Mouse (Mus musculus): ENCODE measurements at regions not wholly inside any gene's neighbourhood (a gene's known extent, or its start where the extent isn't known, plus 50 kb on each side); places are given as distances from the start of the nearest gene placed in this dataset.
"Not testable (repeated sequence)": the region's sequence is repeated elsewhere in the genome, so short reads cannot be mapped to it uniquely, and the experiment has no call there.

GRCm38 (mm10) chr6:67839486-67839885 is 303.9 kb upstream of the Tacstd2 start:
- not testable (repeated sequence) for H3K36me3 ChIP-seq (ENCODE audit: insufficient read depth, low read length); H3K27me3 ChIP-seq (ENCODE audit: insufficient read depth, low read length); H3K9ac ChIP-seq (replicated peaks; ENCODE audit: low read length); H3K4me2 ChIP-seq (replicated peaks; ENCODE audit: low read depth, low read length); H3K27ac ChIP-seq (ENCODE audit: low read length); H3K4me3 ChIP-seq (ENCODE audit: low read length); H3K4me1 ChIP-seq (ENCODE audit: insufficient read depth, low read length); ATAC-seq (ENCODE audit: low FRiP score, low TSS enrichment); H3K9me3 ChIP-seq (ENCODE audit: low read length)
- 78% methylated on average over 1 of the region's 1 CpGs for WGBS

- whole genome bisulfite sequencing = 14% methylated on average over 3 of the region's 3 CpGs
- H3K36me3 ChIP-seq (ENCODE audit: insufficient read depth, low read length); H3K9me3 ChIP-seq (ENCODE audit: low read length); H3K4me3 ChIP-seq (ENCODE audit: low read length); ATAC-seq (ENCODE audit: low FRiP score, low TSS enrichment); H3K4me1 ChIP-seq (ENCODE audit: insufficient read depth, low read length); H3K27ac ChIP-seq (ENCODE audit: low read length); H3K27me3 ChIP-seq (ENCODE audit: insufficient read depth, low read length); H3K4me2 ChIP-seq (replicated peaks; ENCODE audit: low read depth, low read length); H3K9ac ChIP-seq (replicated peaks; ENCODE audit: low read length): not testable (repeated sequence)
These were observed 276.9 kb upstream of the Tacstd2 start for GRCm38 (mm10) chr6:67812478-67812877.

GRCm38 (mm10) chr6:67791393-67791792 is 255.8 kb upstream of the Tacstd2 start:
- H3K4me1 ChIP-seq (ENCODE audit: insufficient read depth, low read length) = no peaks in the 10 kb centered on the region
- no peaks in the 10 kb centered on the region for H3K36me3 ChIP-seq (ENCODE audit: insufficient read depth, low read length)
- H3K4me2 ChIP-seq (replicated peaks; ENCODE audit: low read depth, low read length) = no peak overlapping the region
- no peak overlapping the region for H3K4me3 ChIP-seq (ENCODE audit: low read length)
- no peaks in the 10 kb centered on the region for H3K9me3 ChIP-seq (ENCODE audit: low read length)
- H3K9ac ChIP-seq (replicated peaks; ENCODE audit: low read length) = no peak overlapping the region
- ATAC-seq (ENCODE audit: low FRiP score, low TSS enrichment) = no peak
- H3K27ac ChIP-seq (ENCODE audit: low read length) = no peak overlapping the region
- H3K27me3 ChIP-seq (ENCODE audit: insufficient read depth, low read length) = no peaks in the 10 kb centered on the region

GRCm38 (mm10) chr6:67790742-67791141 is 255.1 kb upstream of the Tacstd2 start:
- Histone ChIP-seq H3K4me1 (ENCODE audit: insufficient read depth, low read length) (no peaks in the 10 kb centered on the region), H3K9me3 (ENCODE audit: low read length) (no peaks in the 10 kb centered on the region), H3K4me2 (replicated peaks; ENCODE audit: low read depth, low read length) (no peak overlapping the region), H3K9ac (replicated peaks; ENCODE audit: low read length) (no peak overlapping the region), H3K4me3 (ENCODE audit: low read length) (no peak overlapping the region), H3K36me3 (ENCODE audit: insufficient read depth, low read length) (no peaks in the 10 kb centered on the region), H3K27ac (ENCODE audit: low read length) (no peak overlapping the region), H3K27me3 (ENCODE audit: insufficient read depth, low read length) (no peaks in the 10 kb centered on the region)
- 89% methylated on average over 1 of the region's 1 CpGs for WGBS
- ATAC-seq (ENCODE audit: low FRiP score, low TSS enrichment) = no peak

- Histone ChIP-seq H3K27ac (ENCODE audit: low read length) (no peak overlapping the region), H3K4me1 (ENCODE audit: insufficient read depth, low read length) (no peaks in the 10 kb centered on the region), H3K36me3 (ENCODE audit: insufficient read depth, low read length) (no peaks in the 10 kb centered on the region), H3K9ac (replicated peaks; ENCODE audit: low read length) (no peak overlapping the region), H3K4me2 (replicated peaks; ENCODE audit: low read depth, low read length) (no peak overlapping the region), H3K27me3 (ENCODE audit: insufficient read depth, low read length) (no peaks in the 10 kb centered on the region), H3K4me3 (ENCODE audit: low read length) (no peak overlapping the region), H3K9me3 (ENCODE audit: low read length) (no peaks in the 10 kb centered on the region)
- WGBS = 77% methylated on average over 7 of the region's 7 CpGs
- no peak for ATAC-seq (ENCODE audit: low FRiP score, low TSS enrichment)
These were observed 251.6 kb upstream of the Tacstd2 start for GRCm38 (mm10) chr6:67787091-67787765.

- ATAC-seq (ENCODE audit: low FRiP score, low TSS enrichment) = no peak
- Histone ChIP-seq H3K4me3 (ENCODE audit: low read length) (no peak overlapping the region), H3K4me1 (ENCODE audit: insufficient read depth, low read length) (no peaks in the 10 kb centered on the region), H3K27me3 (ENCODE audit: insufficient read depth, low read length) (no peaks in the 10 kb centered on the region), H3K27ac (ENCODE audit: low read length) (no peak overlapping the region), H3K4me2 (replicated peaks; ENCODE audit: low read depth, low read length) (no peak overlapping the region), H3K36me3 (ENCODE audit: insufficient read depth, low read length) (no peaks in the 10 kb centered on the region), H3K9ac (replicated peaks; ENCODE audit: low read length) (no peak overlapping the region), H3K9me3 (ENCODE audit: low read length) (no peaks in the 10 kb centered on the region)
- WGBS = 89% methylated on average over 4 of the region's 4 CpGs
These were observed 243.3 kb upstream of the Tacstd2 start for GRCm38 (mm10) chr6:67778883-67779282.

- not testable (repeated sequence) for H3K9me3 ChIP-seq (ENCODE audit: low read length); ATAC-seq (ENCODE audit: low FRiP score, low TSS enrichment); H3K9ac ChIP-seq (replicated peaks; ENCODE audit: low read length); H3K4me1 ChIP-seq (ENCODE audit: insufficient read depth, low read length); H3K4me2 ChIP-seq (replicated peaks; ENCODE audit: low read depth, low read length); H3K27ac ChIP-seq (ENCODE audit: low read length); H3K27me3 ChIP-seq (ENCODE audit: insufficient read depth, low read length); H3K36me3 ChIP-seq (ENCODE audit: insufficient read depth, low read length); H3K4me3 ChIP-seq (ENCODE audit: low read length)
- 86% methylated on average over 1 of the region's 1 CpGs for WGBS
These were observed 218.5 kb upstream of the Tacstd2 start for GRCm38 (mm10) chr6:67754102-67754501.

GRCm38 (mm10) chr6:67725611-67726010 is 190.0 kb upstream of the Tacstd2 start:
- Histone ChIP-seq H3K4me3 (ENCODE audit: low read length) (no peak overlapping the region), H3K9ac (replicated peaks; ENCODE audit: low read length) (no peak overlapping the region), H3K27me3 (ENCODE audit: insufficient read depth, low read length) (no peaks in the 10 kb centered on the region), H3K9me3 (ENCODE audit: low read length) (no peaks in the 10 kb centered on the region), H3K4me1 (ENCODE audit: insufficient read depth, low read length) (no peaks in the 10 kb centered on the region), H3K27ac (ENCODE audit: low read length) (no peak overlapping the region), H3K36me3 (ENCODE audit: insufficient read depth, low read length) (no peaks in the 10 kb centered on the region), H3K4me2 (replicated peaks; ENCODE audit: low read depth, low read length) (no peak overlapping the region)
- ATAC-seq (ENCODE audit: low FRiP score, low TSS enrichment) = no peak
- 71% methylated on average over 1 of the region's 1 CpGs for WGBS

GRCm38 (mm10) chr6:67698952-67699351 is 163.4 kb upstream of the Tacstd2 start:
- H3K36me3 ChIP-seq (ENCODE audit: insufficient read depth, low read length); H3K9ac ChIP-seq (replicated peaks; ENCODE audit: low read length); ATAC-seq (ENCODE audit: low FRiP score, low TSS enrichment); H3K4me3 ChIP-seq (ENCODE audit: low read length); H3K27me3 ChIP-seq (ENCODE audit: insufficient read depth, low read length); H3K9me3 ChIP-seq (ENCODE audit: low read length); H3K27ac ChIP-seq (ENCODE audit: low read length); H3K4me1 ChIP-seq (ENCODE audit: insufficient read depth, low read length); H3K4me2 ChIP-seq (replicated peaks; ENCODE audit: low read depth, low read length): not testable (repeated sequence)
- WGBS = 15% methylated on average over 5 of the region's 7 CpGs

GRCm38 (mm10) chr6:67690997-67691396 is 155.4 kb upstream of the Tacstd2 start:
- 66% methylated on average over 3 of the region's 3 CpGs for WGBS
- not testable (repeated sequence) for ATAC-seq (ENCODE audit: low FRiP score, low TSS enrichment)

More at GRCm38 (mm10) chr6:67690997-67691396, 155.4 kb upstream of the Tacstd2 start:
- not testable (repeated sequence) for H3K36me3 ChIP-seq (ENCODE audit: insufficient read depth, low read length); H3K27ac ChIP-seq (ENCODE audit: low read length); H3K4me3 ChIP-seq (ENCODE audit: low read length); H3K4me2 ChIP-seq (replicated peaks; ENCODE audit: low read depth, low read length); H3K4me1 ChIP-seq (ENCODE audit: insufficient read depth, low read length); H3K9me3 ChIP-seq (ENCODE audit: low read length); H3K27me3 ChIP-seq (ENCODE audit: insufficient read depth, low read length); H3K9ac ChIP-seq (replicated peaks; ENCODE audit: low read length)

Measured in kidney, embryonic 16.5 days (tissue).